Mouse (Mus musculus) ES-E14 (cell line): ENCODE results near the gene Higd1b. TPM values are rescaled to one million over a fixed set of nuclear protein-coding genes. Genes with fewer than 3 reads are reported as not detected.
A peak's percentile ranks its signal among the peaks of the same experiment; 100 is the strongest.

Source experiments
- DNase-seq: peaks from one replicate; pipeline ENCODE4 v3.0.0-alpha.2; 2013; ENCODE audit warnings: low read depth, low spot score
- H3K27ac ChIP-seq: 2 replicates; pipeline ENCODE4 v1.5.1; 2012; ENCODE audit warnings: low read depth, mild to moderate bottlenecking, low read length, moderate library complexity, mixed read lengths; ENCODE audit not compliant: poor library complexity, insufficient read depth, severe bottlenecking
- H3K36me3 ChIP-seq: 2 replicates; pipeline ENCODE4 v1.6.1; 2012; ENCODE audit warnings: mild to moderate bottlenecking, low read length, moderate library complexity, mixed read lengths; ENCODE audit not compliant: control insufficient read depth, poor library complexity, insufficient read depth, severe bottlenecking
- H3K4me1 ChIP-seq, 2 experiments: fragments of 150-350 bp in 1 of 2; sonication (generic) in 1 of 2; 2 replicates each; pipeline ENCODE4 v1.6.1; 2012; ENCODE audit warnings: low read length in 2 of 2, mild to moderate bottlenecking in 1 of 2, mixed read lengths in 1 of 2; ENCODE audit not compliant: control insufficient read depth in 2 of 2, insufficient read depth in 2 of 2, poor library complexity in 1 of 2
- H3K4me3 ChIP-seq, 2 experiments: fragments of 150-350 bp in 1 of 2; sonication (generic) in 1 of 2; 2 replicates each; pipeline ENCODE4 v1.5.1; 2012; ENCODE audit warnings: low read length in 2 of 2, low read depth in 1 of 2, mild to moderate bottlenecking in 1 of 2, mixed read lengths in 1 of 2; ENCODE audit not compliant: insufficient read depth in 1 of 2, poor library complexity in 1 of 2, severe bottlenecking in 1 of 2
- H3K9ac ChIP-seq: 2 replicates; pipeline ENCODE4 v1.6.1; 2012; ENCODE audit warnings: low read depth, mild to moderate bottlenecking, low read length, mixed read lengths; ENCODE audit not compliant: poor library complexity, insufficient read depth, severe bottlenecking
- H3K9me3 ChIP-seq: fragments of 150-350 bp; sonication (generic); 2 replicates; pipeline ENCODE4 v1.6.1; 2012; ENCODE audit warnings: low read depth, mild to moderate bottlenecking, low read length; ENCODE audit not compliant: control insufficient read depth, insufficient read depth
- CHD2 ChIP-seq: IDR thresholded peaks from 2 replicates; pipeline ENCODE4 v1.6.1; 2014; ENCODE audit warnings: mild to moderate bottlenecking, low read depth, low read length, inconsistent platforms
- HCFC1 ChIP-seq: IDR thresholded peaks from 2 replicates; pipeline ENCODE4 v1.6.1; 2012; ENCODE audit warnings: low read length, inconsistent platforms, borderline replicate concordance; ENCODE audit not compliant: insufficient read depth
- MAFK ChIP-seq: IDR thresholded peaks from 2 replicates; pipeline ENCODE4 v1.6.1; 2014; ENCODE audit warnings: mild to moderate bottlenecking, low read depth, low read length, inconsistent platforms; ENCODE audit not compliant: insufficient read depth
- ZC3H11A ChIP-seq: IDR thresholded peaks from 2 replicates; pipeline ENCODE4 v1.6.1; 2012; ENCODE audit warnings: low read depth, mild to moderate bottlenecking, inconsistent platforms, low read length, borderline replicate concordance
- ZNF384 ChIP-seq: IDR thresholded peaks from 2 replicates; pipeline ENCODE4 v1.6.1; 2012; ENCODE audit warnings: low read depth, low read length, inconsistent platforms
- in situ Hi-C, 2 experiments: fragments of 600-800 bp; cut with MboI; formaldehyde crosslinking; loops; one replicate each; pipeline ENCODE4 v1.15.1; 2025; ENCODE audit warnings: low sequenced_read_pairs in 2 of 2, inconsistent platforms in 1 of 2; ENCODE audit not compliant: unreplicated experiment in 2 of 2
- total RNA-seq: library from RNA; depleted of rRNA; stranded (reverse); fragments of 300-350 nt; gene quantifications from 2 replicates; pipeline ENCODE4 v1.2.3, GENCODE M21; 2012; rRNA removed

Gene Higd1b
- total RNA-seq, 1 experiment = 1.0 TPM

- peak overlapping the region; percentile 79 for H3K9ac ChIP-seq
- peaks cover 3% of the 10 kb centered on the region for H3K36me3 ChIP-seq
- peaks cover 0 to 2% of the 10 kb centered on the region in 2 experiments; a peak in 1 of 4 replicates for H3K4me1 ChIP-seq
- DNase-seq = no peak
- in situ Hi-C loops = no loop called here
- no peak for TF ChIP-seq CHD2
- TF ChIP-seq HCFC1 = no peak
- no peak for TF ChIP-seq ZC3H11A
- no peak for TF ChIP-seq ZNF384
- TF ChIP-seq MAFK = no peak
- no peaks in the 10 kb centered on the region for H3K9me3 ChIP-seq
- no peak overlapping the region for H3K27ac ChIP-seq
- H3K4me3 ChIP-seq = peak overlapping the region; percentile 71 to 74
These were observed 45.9 kb downstream of the Higd1b start for GRCm38 (mm10) chr11:102881314-102882198.

- TF ChIP-seq CHD2 (no peak), ZC3H11A (no peak), ZNF384 (no peak), MAFK (no peak), HCFC1 (no peak)
- H3K4me3 ChIP-seq = no peak within 1 kb of the TSS
These were observed 49.1 kb downstream of the Higd1b start, which contains the start of gene Fam187a for GRCm38 (mm10) chr11:102884616-102885219. Gene Fam187a (plus strand): TSS chr11:102885169.

GRCm38 (mm10) chr11:102887433-102887832 lies 51.8 kb downstream of the Higd1b start:
- Histone ChIP-seq H3K4me3 (no peak overlapping the region), H3K4me1 (no peaks in the 10 kb centered on the region), H3K9ac (no peak overlapping the region), H3K9me3 (no peaks in the 10 kb centered on the region), H3K27ac (no peak overlapping the region), H3K36me3 (no peaks in the 10 kb centered on the region)
- no peak for DNase-seq
- TF ChIP-seq CHD2 = no peak
- TF ChIP-seq ZC3H11A = no peak
- TF ChIP-seq MAFK = no peak
- TF ChIP-seq ZNF384 = no peak
- TF ChIP-seq HCFC1 = no peak
- in situ Hi-C loops = no loop called here

More at GRCm38 (mm10) chr11:102884616-102885219, 49.1 kb downstream of the Higd1b start, which contains the start of gene Fam187a:
- Histone ChIP-seq H3K9ac (no peak within 1 kb of the TSS), H3K9me3 (no peaks in the 10 kb centered on the region), H3K27ac (no peak within 1 kb of the TSS), H3K36me3 (no peaks in the 10 kb centered on the region), H3K4me1 (peaks cover 0 to 2% of the 10 kb centered on the region in 2 experiments; a peak in 1 of 4 replicates)
- in situ Hi-C loops = no loop called here
- DNase-seq = no peak

Other genes starting within 250 kb of the Higd1b start
- 26.4 and 27.9 TPM in 2 replicates for gene Fzd2, start 231.5 kb upstream of the Higd1b start, total RNA-seq
- gene Meioc, start 172.1 kb upstream of the Higd1b start, total RNA-seq = 9.0 and 9.8 TPM in 2 replicates
- 40.5 and 53.7 TPM in 2 replicates for gene Ccdc43, start 138.1 kb upstream of the Higd1b start, total RNA-seq
- gene Adam11, start 74.4 kb upstream of the Higd1b start, total RNA-seq = 1.7 and 2.5 TPM in 2 replicates
- 74.8 and 77.1 TPM in 2 replicates for gene Gjc1, start 16.1 kb upstream of the Higd1b start, total RNA-seq
- 161 and 198 TPM in 2 replicates for gene Eftud2, start 45.1 kb downstream of the Higd1b start, total RNA-seq
- 0.48 and 1.1 TPM in 2 replicates for gene Ccdc103, start 45.4 kb downstream of the Higd1b start, total RNA-seq
- not detected in 2 replicates for gene Fam187a, start 49.3 kb downstream of the Higd1b start, total RNA-seq
- gene Gfap, start 65.1 kb downstream of the Higd1b start, total RNA-seq = 0.36 and 0.42 TPM in 2 replicates
- 38.4 and 51.0 TPM in 2 replicates for gene Kif18b, start 89.3 kb downstream of the Higd1b start, total RNA-seq
- 3.3 and 3.7 TPM in 2 replicates for gene C1ql1, start 110.8 kb downstream of the Higd1b start, total RNA-seq
- 57.1 and 61.0 TPM in 2 replicates for gene Nmt1, start 192.3 kb downstream of the Higd1b start, total RNA-seq
- 32.1 and 43.7 TPM in 2 replicates for gene Dcakd, start 192.5 kb downstream of the Higd1b start, total RNA-seq